Comparison of ENCODE assay signal across 30 mouse cellular contexts in the genomic region with DNA sequence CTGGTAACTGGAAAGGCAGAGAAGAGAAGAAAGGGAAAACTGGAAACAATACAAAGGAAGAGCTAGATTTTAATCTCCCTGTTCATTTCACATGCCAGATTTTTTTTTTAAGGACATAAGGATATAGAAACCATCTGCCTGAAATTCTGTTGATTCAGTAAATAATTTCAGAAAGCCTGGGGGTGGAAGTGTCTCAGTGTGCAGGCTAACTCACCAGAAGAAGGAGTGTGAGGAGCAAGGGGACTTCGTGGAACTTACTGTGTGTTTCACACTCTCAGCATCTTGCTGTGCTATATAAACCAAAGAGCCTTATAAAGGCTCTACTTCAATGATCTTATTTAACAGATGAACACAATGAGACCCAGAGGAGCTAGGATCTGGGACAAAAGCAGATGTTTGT.
DNase-seq lines count a peak whose midpoint lies in the region; ATAC-seq and TF ChIP-seq lines count a peak whose summit lies in the region.
"Had no signal": no experiment of that assay in that cellular context is flagged by ENCODE, and none has a peak within 500 bp of the region (broad histone marks: within the 10 kb centered on the region; RNA-seq: fewer than 3 reads in every experiment).

No protein-coding gene starts in this region.

- no peak for TF ChIP-seq EP300 in stomach, postnatal 0 days (optimal IDR thresholded peaks at IDR 0.05)

- H3K4me2 ChIP-seq in midbrain, embryonic 11.5 days = no peak overlapping the region
- H3K4me2 ChIP-seq in midbrain, embryonic 14.5 days (ENCODE audit: low read length) = no peak overlapping the region
- no peak overlapping the region for H3K4me2 ChIP-seq in neural tube, embryonic 14.5 days (ENCODE audit: low read depth, low read length)
- no peak overlapping the region for H3K4me2 ChIP-seq in neural tube, embryonic 15.5 days
- no peak overlapping the region for H3K4me2 ChIP-seq in stomach, postnatal 0 days (replicated peaks; ENCODE audit: low read depth)
- H3K4me2 ChIP-seq: embryonic facial prominence, embryonic 13.5 days; embryonic facial prominence, embryonic 15.5 days; forebrain, embryonic 12.5 days had no signal

- no peak overlapping the region for H3K27ac ChIP-seq in midbrain, embryonic 11.5 days (ENCODE audit: low read depth, low read length)
- H3K27ac ChIP-seq in midbrain, embryonic 14.5 days (replicated peaks; ENCODE audit: low read depth, low read length) = no peak overlapping the region
- H3K27ac ChIP-seq in neural tube, embryonic 14.5 days (ENCODE audit: low read depth, low read length) = no peak overlapping the region
- no peak overlapping the region for H3K27ac ChIP-seq in neural tube, embryonic 15.5 days (replicated peaks)
- no peak overlapping the region for H3K27ac ChIP-seq in stomach, postnatal 0 days (replicated peaks)
- H3K27ac ChIP-seq: embryonic facial prominence, embryonic 13.5 days; embryonic facial prominence, embryonic 15.5 days; forebrain, embryonic 10.5 days; forebrain, embryonic 12.5 days had no signal

- H3K27me3 ChIP-seq in midbrain, embryonic 11.5 days (ENCODE audit: control insufficient read depth, insufficient read depth, low read length) = no peaks in the 10 kb centered on the region; the same call in 1 of the 2 replicates
- no peaks in the 10 kb centered on the region for H3K27me3 ChIP-seq in midbrain, embryonic 14.5 days (ENCODE audit: control insufficient read depth, insufficient read depth, low read length)
- H3K27me3 ChIP-seq in neural tube, embryonic 14.5 days (ENCODE audit: control insufficient read depth, insufficient read depth, low read length) = no peaks in the 10 kb centered on the region
- H3K27me3 ChIP-seq in neural tube, embryonic 15.5 days (replicated peaks) = no peaks in the 10 kb centered on the region
- H3K27me3 ChIP-seq in stomach, postnatal 0 days (ENCODE audit: control insufficient read depth, insufficient read depth, low read length) = no peaks in the 10 kb centered on the region
- H3K27me3 ChIP-seq: CH12.LX; embryonic facial prominence, embryonic 13.5 days; embryonic facial prominence, embryonic 15.5 days; forebrain, embryonic 12.5 days had no signal

- no peaks in the 10 kb centered on the region for H3K4me1 ChIP-seq in midbrain, embryonic 11.5 days (ENCODE audit: control insufficient read depth, insufficient read depth, low read length)
- H3K4me1 ChIP-seq in midbrain, embryonic 14.5 days (ENCODE audit: control insufficient read depth, insufficient read depth, low read length) = no peaks in the 10 kb centered on the region
- no peaks in the 10 kb centered on the region for H3K4me1 ChIP-seq in neural tube, embryonic 14.5 days (ENCODE audit: control insufficient read depth, insufficient read depth, low read length)
- H3K4me1 ChIP-seq in neural tube, embryonic 15.5 days = no peaks in the 10 kb centered on the region
- H3K4me1 ChIP-seq in stomach, postnatal 0 days (replicated peaks; ENCODE audit: control insufficient read depth, insufficient read depth) = no peaks in the 10 kb centered on the region
- H3K4me1 ChIP-seq: embryonic facial prominence, embryonic 13.5 days; embryonic facial prominence, embryonic 15.5 days; forebrain, embryonic 10.5 days; forebrain, embryonic 12.5 days had no signal

- no peaks in the 10 kb centered on the region for H3K36me3 ChIP-seq in midbrain, embryonic 11.5 days (ENCODE audit: control insufficient read depth, insufficient read depth, low read length)
- no peaks in the 10 kb centered on the region for H3K36me3 ChIP-seq in midbrain, embryonic 14.5 days (ENCODE audit: control insufficient read depth, insufficient read depth, low read length)
- H3K36me3 ChIP-seq in neural tube, embryonic 14.5 days (ENCODE audit: control insufficient read depth, insufficient read depth, low read length) = no peaks in the 10 kb centered on the region
- no peaks in the 10 kb centered on the region for H3K36me3 ChIP-seq in neural tube, embryonic 15.5 days
- H3K36me3 ChIP-seq in stomach, postnatal 0 days (ENCODE audit: control insufficient read depth, insufficient read depth, low read length) = no peaks in the 10 kb centered on the region
- H3K36me3 ChIP-seq: embryonic facial prominence, embryonic 13.5 days; embryonic facial prominence, embryonic 15.5 days; forebrain, embryonic 10.5 days; forebrain, embryonic 12.5 days; G1E had no signal

- no peak for DNase-seq in frontal cortex, postnatal 10 days (ENCODE audit: low spot score in 2 of 2)
- peak; percentile 49 for DNase-seq in midbrain, embryonic 11.5 days (ENCODE audit: low spot score, missing footprints)
- DNase-seq in midbrain, embryonic 14.5 days = no peak
- peak; percentile 70 for DNase-seq in brain, adult 2 months (ENCODE audit: low read depth, low spot score)
- DNase-seq in stomach, postnatal 0 days (ENCODE audit: low spot score) = no peak
- DNase-seq: adrenal gland, adult 8-10 months; adrenal gland, postnatal 14 days; adrenal gland, postnatal 36 days; B cell, adult 2 months; cerebellum, adult 11 months; cerebellum, adult 18-20 months; cerebellum, adult 8-10 months; cerebellum, adult 9-11 months; cerebellum, postnatal 14 days; cerebellum, postnatal 36 days; embryo, embryonic 11 days had no signal

- no peak for TF ChIP-seq CTCF in stomach, postnatal 0 days (IDR thresholded peaks at IDR 0.05; ENCODE audit: low read depth)

- H3K9me3 ChIP-seq in midbrain, embryonic 11.5 days (ENCODE audit: control insufficient read depth, low read length) = no peaks in the 10 kb centered on the region
- no peaks in the 10 kb centered on the region for H3K9me3 ChIP-seq in midbrain, embryonic 14.5 days (ENCODE audit: control insufficient read depth, low read length)
- no peaks in the 10 kb centered on the region for H3K9me3 ChIP-seq in neural tube, embryonic 14.5 days (ENCODE audit: control insufficient read depth, low read length)
- H3K9me3 ChIP-seq in neural tube, embryonic 15.5 days (replicated peaks) = no peaks in the 10 kb centered on the region
- H3K9me3 ChIP-seq in stomach, postnatal 0 days (ENCODE audit: control insufficient read depth, low read length) = no peaks in the 10 kb centered on the region
- H3K9me3 ChIP-seq: embryonic facial prominence, embryonic 13.5 days; embryonic facial prominence, embryonic 15.5 days; forebrain, embryonic 10.5 days; forebrain, embryonic 12.5 days; G1E had no signal

- ATAC-seq in frontal cortex, adult (ENCODE audit: low TSS enrichment) = peak; percentile 90
- no peak for ATAC-seq in midbrain, embryonic 11.5 days (ENCODE audit: low FRiP score)
- no peak for ATAC-seq in midbrain, embryonic 14.5 days (ENCODE audit: low FRiP score, low TSS enrichment)
- peak; percentile 31; the same call in 1 of the 2 replicates for ATAC-seq in neural tube, embryonic 14.5 days (ENCODE audit: low read depth)
- no peak for ATAC-seq in neural tube, embryonic 15.5 days (ENCODE audit: low FRiP score)
- ATAC-seq in stomach, postnatal 0 days (ENCODE audit: low FRiP score, low TSS enrichment) = no peak
- ATAC-seq: activated CD4-positive, CD25-positive, alpha-beta regulatory T cell, adult 4 months; CD4-positive, CD25-positive, alpha-beta regulatory T cell, adult 4 months; forebrain, embryonic 14.5 days; Patski had no signal

- 61% methylated on average over 1 of the region's 1 CpGs for WGBS in midbrain, embryonic 11.5 days
- WGBS in midbrain, embryonic 14.5 days = 71% methylated on average over 1 of the region's 1 CpGs
- WGBS in neural tube, embryonic 14.5 days = 45% methylated on average over 1 of the region's 1 CpGs
- WGBS in neural tube, embryonic 15.5 days = 44% methylated on average over 1 of the region's 1 CpGs
- 47% methylated on average over 1 of the region's 1 CpGs for WGBS in stomach, postnatal 0 days

- H3K4me3 ChIP-seq in midbrain, embryonic 11.5 days (ENCODE audit: low read depth, low read length) = no peak overlapping the region
- H3K4me3 ChIP-seq in midbrain, embryonic 14.5 days (replicated peaks; ENCODE audit: low read depth, low read length) = no peak overlapping the region
- no peak overlapping the region for H3K4me3 ChIP-seq in neural tube, embryonic 14.5 days (ENCODE audit: low read depth, low read length)
- H3K4me3 ChIP-seq in neural tube, embryonic 15.5 days (replicated peaks) = no peak overlapping the region
- no peak overlapping the region for H3K4me3 ChIP-seq in stomach, postnatal 0 days (ENCODE audit: low read depth, low read length)
- H3K4me3 ChIP-seq: embryonic facial prominence, embryonic 13.5 days; embryonic facial prominence, embryonic 15.5 days; erythroblast, embryonic 14.5 days; forebrain, embryonic 10.5 days; forebrain, embryonic 12.5 days had no signal

- H3K9ac ChIP-seq in midbrain, embryonic 11.5 days (ENCODE audit: low read length) = no peak overlapping the region
- no peak overlapping the region for H3K9ac ChIP-seq in midbrain, embryonic 14.5 days (replicated peaks; ENCODE audit: low read length)
- no peak overlapping the region for H3K9ac ChIP-seq in neural tube, embryonic 14.5 days (replicated peaks; ENCODE audit: low read depth, low read length)
- H3K9ac ChIP-seq in neural tube, embryonic 15.5 days (replicated peaks) = no peak overlapping the region
- H3K9ac ChIP-seq in stomach, postnatal 0 days (ENCODE audit: low read length) = no peak overlapping the region
- H3K9ac ChIP-seq: embryonic facial prominence, embryonic 13.5 days; embryonic facial prominence, embryonic 15.5 days; forebrain, embryonic 12.5 days had no signal

Comparison
In these comparisons a context has a peak if more than half of its experiments do, and no peak if none do; other contexts are left out.
1. ATAC-seq: peak in frontal cortex, adult (single experiment) and neural tube, embryonic 14.5 days (single experiment); none in midbrain, embryonic 11.5 days (single experiment), midbrain, embryonic 14.5 days (single experiment), neural tube, embryonic 15.5 days (single experiment) and stomach, postnatal 0 days (single experiment).
2. DNase-seq: peak in midbrain, embryonic 11.5 days (single experiment) and brain, adult 2 months (single experiment); none in frontal cortex, postnatal 10 days (0 of 2), midbrain, embryonic 14.5 days (single experiment) and stomach, postnatal 0 days (single experiment).